Mouse (Mus musculus) neural tube, embryonic 11.5 days (tissue): ENCODE data around the gene Cdc37l1. TPM values are rescaled to one million over a fixed set of nuclear protein-coding genes. Genes with fewer than 3 reads are reported as not detected.

Experiments used
- ATAC-seq: fragments of 200-750 bp; cut with Nextera tagmentation; 2 replicates; pipeline ENCODE4 v1.8.0; 2017; ENCODE audit warnings: moderate number of reproducible peaks, mild to moderate bottlenecking, moderate TSS enrichment, moderate library complexity; ENCODE audit not compliant: insufficient read depth, low FRiP score, low TSS enrichment
- DNase-seq: peaks from one replicate; pipeline ENCODE4 v3.0.0-alpha.2; 2015; ENCODE audit warnings: low spot score
- H3K27ac ChIP-seq: fragments of 300-500 bp; sonication (generic); 2 replicates; pipeline ENCODE4 v1.5.1; 2014; ENCODE audit warnings: low read depth, mild to moderate bottlenecking, low read length
- H3K27me3 ChIP-seq: fragments of 300-500 bp; sonication (generic); 2 replicates; pipeline ENCODE4 v1.6.1; 2014; ENCODE audit warnings: mild to moderate bottlenecking, low read length, mixed read lengths; ENCODE audit not compliant: control insufficient read depth, insufficient read depth
- H3K36me3 ChIP-seq: fragments of 300-500 bp; sonication (generic); 2 replicates; pipeline ENCODE4 v1.6.1; 2014; ENCODE audit warnings: mild to moderate bottlenecking, low read length, moderate library complexity, mixed read lengths; ENCODE audit not compliant: control insufficient read depth, insufficient read depth
- H3K4me1 ChIP-seq: fragments of 300-500 bp; sonication (generic); 2 replicates; pipeline ENCODE4 v1.6.1; 2014; ENCODE audit warnings: low read length, mixed read lengths; ENCODE audit not compliant: control insufficient read depth, insufficient read depth
- H3K4me2 ChIP-seq: fragments of 300-500 bp; sonication (generic); 2 replicates; pipeline ENCODE4 v1.6.1; 2014; ENCODE audit warnings: low read depth, mild to moderate bottlenecking, moderate library complexity
- H3K4me3 ChIP-seq: fragments of 300-500 bp; sonication (generic); 2 replicates; pipeline ENCODE4 v1.5.1; 2014; ENCODE audit warnings: low read depth, low read length
- H3K9ac ChIP-seq: fragments of 300-500 bp; sonication (generic); 2 replicates; pipeline ENCODE4 v1.6.1; 2014; ENCODE audit warnings: mild to moderate bottlenecking, low read length
- H3K9me3 ChIP-seq: fragments of 300-500 bp; sonication (generic); 2 replicates; pipeline ENCODE4 v1.6.1; 2016; ENCODE audit warnings: low read length; ENCODE audit not compliant: control insufficient read depth
- WGBS: fragments of 180-500 bp; shearing (Covaris S2); extraction: QIAGEN DNeasy Blood & Tissue Kit; methylation state at CpG from one replicate; pipeline ENCODE4 v1.1.7; 2014; 5-methylcytosine and 5-hydroxymethylcytosine counted together
- polyA plus RNA-seq: library from polyadenylated mRNA; unstranded; fragments of >200 nt; fragmentation: Nextera tagmentation; extraction: Ambion mirVana; gene quantifications from 2 replicates; pipeline ENCODE4 v1.2.1, GENCODE M21; 2014

The Cdc37l1 gene
- polyA plus RNA-seq, 1 experiment from 2014 or later = 53.0 TPM

DNA sequence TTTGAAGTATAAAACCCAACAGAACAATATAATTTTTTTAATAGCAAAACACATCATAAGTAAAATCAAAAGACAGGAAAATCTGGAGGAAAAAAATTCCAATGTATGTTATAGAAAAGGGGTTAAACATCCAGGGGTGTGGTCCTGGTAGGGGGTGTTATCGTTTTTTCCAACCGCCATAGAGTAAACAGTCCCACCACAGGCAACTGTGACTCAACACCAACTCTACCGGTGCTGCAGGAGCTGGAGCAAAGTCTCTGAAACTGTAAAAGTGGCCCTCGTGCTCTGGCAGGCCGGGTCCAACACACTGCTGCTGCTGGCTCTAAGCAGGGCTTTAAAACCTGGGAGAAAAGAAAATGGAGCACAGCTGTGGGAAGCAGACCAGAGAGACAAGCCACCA lies 68.6 kb downstream of the Cdc37l1 start:
- H3K9ac ChIP-seq = no peak overlapping the region
- DNase-seq (no peak), ATAC-seq (no peak)
- no peak overlapping the region for H3K27ac ChIP-seq
- no peaks in the 10 kb centered on the region for H3K27me3 ChIP-seq
- WGBS = 91% methylated on average over 5 of the region's 5 CpGs
- H3K4me3 ChIP-seq = no peak overlapping the region
- no peak overlapping the region for H3K4me2 ChIP-seq
- H3K4me1 ChIP-seq = no peaks in the 10 kb centered on the region
- H3K36me3 ChIP-seq = no peaks in the 10 kb centered on the region
- H3K9me3 ChIP-seq = no peaks in the 10 kb centered on the region

DNA sequence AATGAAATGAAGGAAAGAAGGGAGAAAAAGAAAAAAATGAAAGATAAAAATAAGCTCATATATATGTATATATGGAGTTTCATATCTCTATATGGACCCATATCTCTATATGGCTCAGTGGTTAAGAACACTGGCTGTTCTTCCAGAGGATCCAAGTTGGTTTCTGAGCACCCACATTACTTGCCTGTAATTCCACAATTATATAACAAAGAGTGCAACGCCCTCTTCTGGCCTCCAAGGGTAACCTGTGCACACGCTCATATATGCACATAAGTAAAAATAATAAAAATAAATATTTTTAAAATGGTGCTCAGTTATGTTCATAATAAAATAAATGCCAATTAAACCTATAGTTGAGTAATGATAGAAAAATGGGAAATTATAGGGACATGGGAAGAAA lies 69.5 kb downstream of the Cdc37l1 start:
- Histone ChIP-seq H3K9me3 (no peaks in the 10 kb centered on the region), H3K36me3 (no peaks in the 10 kb centered on the region), H3K4me2 (no peak overlapping the region), H3K4me3 (no peak overlapping the region), H3K27ac (no peak overlapping the region), H3K4me1 (no peaks in the 10 kb centered on the region), H3K9ac (no peak overlapping the region), H3K27me3 (no peaks in the 10 kb centered on the region)
- ATAC-seq (no peak), DNase-seq (no peak)
- WGBS = 85% methylated on average over 2 of the region's 2 CpGs

DNA sequence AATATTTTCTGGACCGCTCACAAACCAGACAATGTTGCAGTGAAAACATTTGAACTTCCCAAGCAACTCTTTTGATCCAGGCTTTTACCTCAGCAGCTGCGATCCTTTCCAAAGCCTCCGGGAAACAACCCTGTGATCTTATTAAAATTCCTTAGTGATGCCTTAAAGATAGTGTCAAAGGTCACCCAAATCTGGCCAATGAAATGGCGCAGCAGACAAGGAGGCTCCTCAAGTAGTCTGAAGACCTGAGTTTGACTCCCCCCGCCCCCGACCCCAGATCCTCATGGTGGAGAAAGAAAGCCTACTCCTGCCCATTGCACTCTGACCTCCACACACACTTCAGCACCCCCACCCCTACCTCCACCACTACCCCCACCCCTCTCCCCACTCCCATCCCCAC lies 70.1 kb downstream of the Cdc37l1 start:
- Histone ChIP-seq H3K36me3 (no peaks in the 10 kb centered on the region), H3K4me1 (no peaks in the 10 kb centered on the region), H3K9ac (no peak overlapping the region), H3K4me3 (no peak overlapping the region), H3K27me3 (no peaks in the 10 kb centered on the region), H3K4me2 (no peak overlapping the region), H3K9me3 (no peaks in the 10 kb centered on the region), H3K27ac (no peak overlapping the region)
- 47% methylated on average over 6 of the region's 6 CpGs for WGBS
- ATAC-seq (no peak), DNase-seq (no peak)

DNA sequence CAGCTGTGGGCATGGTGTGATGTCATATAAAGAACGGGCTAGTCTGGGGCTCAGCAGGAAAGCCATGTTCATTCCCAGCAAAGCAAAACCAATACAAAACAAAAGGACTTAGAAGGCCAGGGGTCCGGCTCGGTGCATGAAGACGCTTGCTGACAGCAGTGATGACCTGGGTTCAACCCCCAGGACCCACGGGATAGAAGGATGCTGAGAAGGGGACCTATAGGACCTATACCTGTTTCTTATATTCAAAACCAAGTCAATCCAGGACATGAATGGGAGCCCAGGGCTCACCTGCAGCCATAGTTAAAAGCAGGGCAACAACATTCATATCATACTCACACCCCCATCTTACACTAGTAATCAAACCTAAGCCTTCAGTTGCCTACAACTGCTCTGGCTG lies 72.9 kb downstream of the Cdc37l1 start:
- Histone ChIP-seq H3K4me2 (no peak overlapping the region), H3K27me3 (no peaks in the 10 kb centered on the region), H3K27ac (no peak overlapping the region), H3K4me1 (peaks cover 4% of the 10 kb centered on the region; the same call in 1 of the 2 replicates), H3K9me3 (no peaks in the 10 kb centered on the region), H3K4me3 (no peak overlapping the region), H3K36me3 (no peaks in the 10 kb centered on the region), H3K9ac (no peak overlapping the region)
- no peak for DNase-seq
- 84% methylated on average over 5 of the region's 5 CpGs for WGBS
- no peak for ATAC-seq

- peak; percentile 88 for DNase-seq
- Histone ChIP-seq H3K4me2 (0 out of 2 replicates have a peak overlapping the region, but pooled peaks have one; percentile 23), H3K4me3 (no peak overlapping the region), H3K9ac (no peak overlapping the region), H3K4me1 (peaks cover 4% of the 10 kb centered on the region; the same call in 1 of the 2 replicates), H3K9me3 (no peaks in the 10 kb centered on the region), H3K36me3 (no peaks in the 10 kb centered on the region), H3K27ac (no peak overlapping the region), H3K27me3 (no peaks in the 10 kb centered on the region)
- peak; percentile 74 for ATAC-seq
- 19% methylated on average over 18 of the region's 18 CpGs for WGBS
These were observed 73.6 kb downstream of the Cdc37l1 start for GRCm38 (mm10) chr19:29063577-29064363.

- H3K9me3 ChIP-seq = no peaks in the 10 kb centered on the region
- ATAC-seq = no peak
- H3K4me3 ChIP-seq = no peak overlapping the region
- H3K4me2 ChIP-seq = no peak overlapping the region
- no peak for DNase-seq
- H3K4me1 ChIP-seq = peaks cover 4% of the 10 kb centered on the region; the same call in 1 of the 2 replicates
- H3K36me3 ChIP-seq = no peaks in the 10 kb centered on the region
- no peaks in the 10 kb centered on the region for H3K27me3 ChIP-seq
- 66% methylated on average over 9 of the region's 9 CpGs for WGBS
- no peak overlapping the region for H3K9ac ChIP-seq
- H3K27ac ChIP-seq = no peak overlapping the region
These were observed 74.4 kb downstream of the Cdc37l1 start for GRCm38 (mm10) chr19:29064451-29065102.

DNA sequence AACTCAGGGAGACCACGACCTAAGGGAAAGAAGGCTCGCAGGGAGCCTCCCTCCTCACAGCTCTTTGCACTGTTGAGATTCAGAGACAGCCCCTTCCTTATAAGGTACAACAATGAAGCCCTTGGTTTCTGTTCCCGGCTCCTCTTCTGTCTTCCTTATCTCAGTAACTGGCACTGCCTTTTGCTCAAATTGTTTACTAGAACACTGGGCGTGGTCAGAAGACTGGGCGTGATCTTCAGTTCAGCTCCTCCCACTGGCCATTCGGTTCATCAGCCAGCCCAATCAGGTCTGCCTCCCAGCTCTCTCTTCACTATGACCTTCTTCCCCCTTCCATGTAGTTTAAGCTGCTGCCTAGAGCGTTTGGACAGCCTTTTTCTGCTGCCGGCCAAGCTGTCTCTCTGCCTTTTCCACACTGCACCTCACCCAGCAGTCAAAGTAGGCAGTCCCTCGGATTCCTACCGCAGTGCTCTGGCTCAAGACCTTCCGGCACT lies 76.9 kb downstream of the Cdc37l1 start:
- H3K36me3 ChIP-seq = no peaks in the 10 kb centered on the region
- no peaks in the 10 kb centered on the region for H3K27me3 ChIP-seq
- peak; percentile 63 for DNase-seq
- peak overlapping the region; percentile 38 for H3K9ac ChIP-seq
- 15% methylated on average over 11 of the region's 11 CpGs for WGBS
- ATAC-seq = 0 out of 2 replicates have a peak, but pooled peaks have one; percentile 45
- peak overlapping the region; percentile 34 for H3K4me2 ChIP-seq
- no peaks in the 10 kb centered on the region for H3K9me3 ChIP-seq
- H3K27ac ChIP-seq = no peak overlapping the region
- H3K4me1 ChIP-seq = peaks cover 4% of the 10 kb centered on the region; the same call in 1 of the 2 replicates
- peak overlapping the region; percentile 16; the same call in 1 of the 2 replicates for H3K4me3 ChIP-seq

- no peaks in the 10 kb centered on the region for H3K36me3 ChIP-seq
- no peaks in the 10 kb centered on the region for H3K9me3 ChIP-seq
- no peak overlapping the region for H3K9ac ChIP-seq
- DNase-seq (no peak), ATAC-seq (no peak)
- H3K4me2 ChIP-seq = no peak overlapping the region
- 74% methylated on average over 5 of the region's 5 CpGs for WGBS
- no peaks in the 10 kb centered on the region for H3K27me3 ChIP-seq
- no peak overlapping the region for H3K27ac ChIP-seq
- no peak overlapping the region for H3K4me3 ChIP-seq
- peaks cover 4% of the 10 kb centered on the region; the same call in 1 of the 2 replicates for H3K4me1 ChIP-seq
These were observed 79.0 kb downstream of the Cdc37l1 start for GRCm38 (mm10) chr19:29069195-29069594.
